Mouse (Mus musculus) MN1 (cell line): ENCODE measurements around the gene Polr1e.
"Not testable (repeated sequence)": the region's sequence is repeated elsewhere in the genome, so short reads cannot be mapped to it uniquely, and the experiment has no call there.

ENCODE experiments used
- DNase-seq: peaks from one replicate; pipeline ENCODE4 v3.0.0-alpha.2; 2016; ENCODE audit warnings: low spot score

Gene Polr1e

DNA sequence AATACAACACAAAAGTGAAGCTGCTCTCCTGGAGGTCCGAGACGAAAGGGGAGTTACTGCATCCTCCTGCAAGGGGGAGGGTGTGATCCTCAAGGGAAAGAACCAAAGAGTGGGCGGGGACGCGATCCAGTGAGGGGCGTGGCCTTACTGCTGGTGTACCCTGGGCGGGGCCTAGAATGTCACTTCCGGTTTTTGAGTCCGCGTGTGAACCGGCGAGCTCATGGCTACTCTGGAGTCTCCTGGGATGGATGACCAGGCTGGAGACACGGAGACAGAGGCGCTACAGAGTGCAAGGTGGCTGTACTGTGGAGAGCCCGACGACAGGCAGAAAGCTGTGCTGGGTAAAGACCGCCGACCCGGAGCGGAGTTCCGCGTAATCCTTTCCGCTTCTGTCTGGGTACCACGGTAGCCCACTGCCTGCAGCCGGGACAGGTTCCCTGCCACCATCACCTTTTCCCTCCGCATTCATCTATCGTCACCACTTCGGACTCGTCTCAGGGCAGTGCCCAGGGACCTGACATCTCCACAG, at the start of gene Polr1e:
Polr1e (plus strand) TSS at position 132 of the 529 bp plus-strand sequence.
- peak; percentile 95 for DNase-seq

DNA sequence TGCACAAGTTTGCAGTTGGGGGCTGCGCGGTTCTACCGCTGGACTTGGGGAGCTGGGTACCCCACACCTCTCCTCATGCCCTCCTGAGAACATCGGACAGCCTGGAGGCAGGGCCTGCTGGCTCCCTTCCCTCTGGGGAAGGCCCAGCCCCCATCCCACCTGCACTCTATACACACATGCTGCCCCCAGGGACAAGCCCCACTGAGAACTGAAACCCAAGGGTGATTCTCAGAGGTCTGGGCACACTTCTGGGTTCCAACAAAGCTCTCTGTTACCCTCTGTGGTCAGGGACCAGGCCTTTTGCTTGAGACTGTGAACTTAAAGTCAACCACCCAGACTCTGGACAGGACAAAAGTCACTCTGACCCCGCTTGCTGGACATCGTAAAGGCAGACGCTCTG, 48.3 kb upstream of the Polr1e start:
- no peak for DNase-seq

DNA sequence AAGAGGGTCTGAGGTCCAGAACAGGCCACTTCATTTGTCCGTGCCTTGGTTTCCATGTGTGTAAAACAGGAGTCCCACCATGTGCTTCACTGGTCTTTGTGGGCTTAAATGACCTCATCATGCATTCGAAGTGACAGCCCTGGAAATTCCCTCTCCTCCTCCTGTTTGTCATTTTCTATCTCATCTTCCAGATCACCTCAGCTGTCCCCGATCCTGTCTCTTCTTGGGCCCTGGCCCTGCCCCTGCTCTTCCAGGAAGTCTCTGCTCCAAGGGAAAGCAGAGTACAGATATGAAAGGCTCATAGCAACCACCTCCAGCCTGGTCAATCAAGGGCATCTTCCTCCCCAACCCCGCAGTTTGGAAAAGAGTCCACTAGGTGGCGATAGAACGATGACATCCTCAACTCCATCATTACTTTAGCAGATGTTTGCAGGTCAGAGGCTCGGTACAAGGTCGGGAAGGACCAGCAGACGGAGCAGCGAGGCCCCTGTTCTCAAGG, 47.7 kb upstream of the Polr1e start:
- peak; percentile 72 for DNase-seq

DNA sequence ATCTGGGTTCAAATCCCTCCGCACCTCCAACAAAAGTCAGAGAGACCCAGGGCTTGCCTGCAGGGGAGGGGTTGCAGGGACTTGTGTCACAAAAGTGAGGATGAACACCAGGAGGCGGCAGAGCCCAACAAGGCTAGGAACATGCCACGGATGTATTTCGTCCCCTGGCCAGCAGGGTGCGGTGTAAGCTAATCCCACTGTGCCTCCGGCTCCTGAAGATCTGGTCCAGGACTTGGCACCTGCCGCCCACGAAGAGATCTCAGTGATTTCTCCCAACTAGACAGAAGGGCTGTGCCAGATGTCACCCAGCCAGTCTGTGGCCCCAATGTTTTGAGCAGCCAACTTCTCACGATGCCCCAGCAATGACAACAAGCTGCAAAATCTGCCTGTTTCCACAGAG, 44.9 kb upstream of the Polr1e start:
- peak; percentile 93 for DNase-seq

DNA sequence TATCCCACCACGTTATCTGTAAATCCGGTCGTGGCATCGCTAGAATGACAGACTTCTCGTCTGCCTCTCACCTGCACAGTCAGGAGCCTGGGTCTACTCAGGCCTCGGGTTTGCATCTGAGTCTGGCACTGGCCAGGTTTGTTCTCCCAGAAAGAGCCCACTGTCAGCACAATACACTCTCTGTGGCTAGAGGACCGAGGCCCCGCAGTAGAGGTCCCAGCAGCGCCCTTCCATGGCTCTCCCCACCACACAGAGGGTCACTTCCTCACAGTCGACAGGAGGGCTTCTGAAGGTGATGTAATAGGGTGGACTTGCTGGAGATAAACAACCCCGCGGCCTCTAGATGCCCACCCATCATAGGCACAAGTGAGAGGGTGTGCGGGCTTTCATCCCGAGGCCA, 44.5 kb upstream of the Polr1e start:
- DNase-seq, result peak; percentile 9

DNA sequence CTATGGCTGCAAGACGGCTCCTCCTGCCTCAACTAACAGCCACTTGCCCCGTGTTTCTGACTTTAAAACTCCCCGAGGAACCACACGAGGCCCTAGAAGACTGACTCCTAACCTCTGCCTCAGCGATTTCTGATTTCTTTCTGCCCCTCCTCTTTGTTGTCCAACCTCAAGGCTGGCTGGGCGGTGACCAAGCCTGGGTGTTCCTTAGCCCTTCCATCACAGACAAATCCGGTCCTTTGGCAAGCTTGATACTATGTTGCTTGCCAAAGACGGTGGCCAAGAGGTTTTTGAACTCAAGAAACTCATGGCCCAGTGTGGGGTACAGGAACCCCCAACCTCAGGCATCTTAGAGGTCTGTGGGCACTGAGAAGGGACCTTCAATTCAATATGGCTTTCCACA, 44.1 kb upstream of the Polr1e start:
- DNase-seq, result peak; percentile 34

DNA sequence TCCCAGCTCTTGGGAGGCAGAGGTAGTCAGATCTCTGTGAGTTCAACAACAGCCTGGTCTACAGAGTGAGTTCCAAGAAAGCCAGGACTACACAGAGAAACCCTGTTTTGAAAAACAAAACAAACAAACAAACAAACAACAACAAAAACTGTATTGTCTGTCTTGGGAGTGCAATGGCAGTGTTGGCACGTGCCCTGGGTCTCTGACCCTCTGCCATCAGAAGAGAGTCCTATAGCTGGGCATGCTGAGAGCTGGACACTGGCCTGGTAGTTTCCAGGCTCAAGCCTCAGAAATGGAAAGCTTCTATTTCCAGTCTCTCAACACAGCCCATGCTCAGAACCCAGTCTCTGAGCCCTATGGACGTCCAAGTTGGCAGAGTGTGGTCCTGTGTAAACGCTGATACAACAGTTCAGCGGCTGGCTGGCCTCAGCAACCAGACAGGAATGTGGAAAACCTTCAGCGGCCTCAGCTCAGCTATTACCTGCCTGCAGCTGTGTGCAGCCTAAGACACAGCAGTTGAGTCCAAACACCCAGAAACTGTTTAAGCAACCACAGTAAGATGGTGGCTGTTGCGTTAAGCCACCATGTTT, 42.3 kb upstream of the Polr1e start:
- DNase-seq, result no peak

DNA sequence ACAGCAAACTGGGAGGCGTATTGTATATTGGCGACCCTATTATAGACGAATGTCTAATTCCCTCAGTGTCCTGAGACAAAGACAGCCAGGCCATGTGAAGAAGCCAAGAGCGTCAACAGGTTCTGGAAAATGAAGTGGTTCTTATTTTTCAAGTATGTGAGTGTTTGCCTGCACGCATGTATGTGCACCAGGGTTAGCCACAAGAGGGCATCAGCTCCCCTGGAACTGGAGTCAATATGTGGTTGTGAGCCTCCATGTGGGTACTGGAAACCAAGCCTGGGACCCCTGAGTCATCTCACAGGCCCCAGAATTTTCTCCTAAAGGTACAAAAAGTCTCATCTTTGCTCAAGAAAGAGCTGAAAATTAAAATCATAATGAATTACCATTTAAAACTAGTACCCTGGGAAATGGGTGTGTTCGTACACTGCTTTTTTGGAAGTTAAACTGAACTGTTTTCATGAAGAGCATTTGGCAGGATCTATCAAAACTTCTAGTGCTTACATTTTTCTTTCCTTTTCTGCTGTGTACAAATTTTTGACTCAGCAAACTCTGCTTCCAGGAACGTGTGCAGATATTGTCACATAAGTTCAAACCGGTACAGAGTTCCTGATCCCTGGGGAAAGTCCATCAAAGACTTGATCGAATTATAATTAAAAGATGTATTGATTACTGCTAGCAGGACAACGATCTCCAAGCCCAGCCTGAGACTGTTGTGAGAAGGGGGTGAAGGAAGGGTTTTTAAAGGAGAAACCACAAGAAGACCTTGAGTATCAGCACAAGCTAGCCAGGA, 41.3 kb upstream of the Polr1e start:
- no peak for DNase-seq

DNA sequence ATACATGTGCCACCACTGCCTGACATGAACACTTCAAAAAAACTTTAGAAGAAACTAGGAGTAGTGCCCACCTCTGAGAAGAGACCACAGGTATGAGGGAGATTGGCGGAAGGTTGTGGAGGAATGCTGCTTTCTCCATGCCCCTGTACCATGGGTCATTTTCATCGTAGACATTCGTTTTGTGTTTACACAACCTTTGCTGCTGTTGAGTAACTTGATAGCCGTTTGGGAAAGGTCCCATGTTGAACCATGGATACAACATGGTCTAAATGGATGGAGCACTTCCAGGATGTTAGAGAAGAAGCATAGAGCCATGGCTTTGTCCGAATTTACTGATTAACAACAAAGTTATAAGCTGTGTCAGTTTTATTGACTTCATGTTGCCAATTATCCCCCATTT, 40.2 kb upstream of the Polr1e start:
- no peak for DNase-seq

DNA sequence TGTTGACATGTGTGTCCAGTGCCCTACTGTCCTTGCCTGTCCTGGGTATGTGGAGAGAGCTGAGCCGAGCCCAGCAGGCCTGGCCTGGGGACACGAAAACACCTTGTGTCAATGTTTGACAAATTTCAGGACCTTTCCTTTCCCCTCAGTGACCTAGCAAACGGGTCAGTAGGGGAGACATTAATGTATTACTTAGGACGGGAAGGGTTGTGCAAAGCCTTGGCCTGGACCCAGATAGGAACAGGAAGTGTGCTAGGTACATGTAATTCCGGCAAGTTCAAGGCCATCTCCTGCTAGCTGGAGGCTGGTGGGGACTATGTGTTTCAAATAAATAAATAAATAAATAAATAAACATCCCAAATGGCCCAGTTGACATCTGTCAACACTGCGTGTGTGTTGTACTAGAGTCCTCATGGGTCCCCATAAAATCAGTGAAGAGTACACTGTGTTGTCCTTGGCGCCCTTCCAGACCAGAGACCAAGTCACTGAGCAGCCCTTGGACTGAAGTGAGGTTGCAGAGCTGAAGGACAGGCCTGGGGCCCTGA, 38.5 kb upstream of the Polr1e start:
- DNase-seq, result peak; percentile 38

DNA sequence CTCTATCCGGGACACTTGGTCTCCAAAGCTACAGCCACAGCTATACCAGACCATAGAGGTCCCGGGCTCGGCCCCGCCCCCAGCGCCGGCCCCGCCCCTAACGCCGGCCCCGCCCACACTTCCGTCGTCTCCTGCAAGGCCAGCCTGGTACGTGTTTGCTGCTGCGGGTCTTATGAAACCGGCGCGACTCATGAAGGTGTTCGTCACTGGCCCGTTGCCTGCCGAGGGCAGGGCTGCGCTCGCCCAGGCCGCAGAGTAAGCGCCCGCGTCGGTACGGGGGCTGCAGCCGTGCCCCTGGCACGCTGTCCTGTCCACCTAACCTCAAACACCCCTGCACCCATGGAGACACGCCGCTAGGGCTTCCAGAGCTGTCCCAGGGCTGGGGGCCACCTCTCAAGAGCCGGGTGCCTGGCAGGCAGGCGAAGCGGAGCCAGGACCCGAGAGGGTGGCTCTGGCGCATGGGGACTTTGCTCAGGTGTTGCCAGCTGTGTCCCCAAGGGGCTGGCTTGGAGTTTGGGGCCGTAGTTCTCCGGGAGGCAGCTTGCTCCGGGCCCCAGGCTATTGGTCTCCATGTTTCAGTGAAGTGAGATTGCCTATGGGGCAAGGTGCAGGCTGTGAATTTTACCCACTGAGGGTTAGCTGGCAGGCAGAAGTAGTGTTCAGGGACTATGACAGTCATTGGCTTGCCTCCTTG, 37.0 kb upstream of the Polr1e start, which contains the start of gene Grhpr:
Grhpr (plus strand) TSS at position 116 of the 694 bp plus-strand sequence.
- DNase-seq, result peak; percentile 85

DNA sequence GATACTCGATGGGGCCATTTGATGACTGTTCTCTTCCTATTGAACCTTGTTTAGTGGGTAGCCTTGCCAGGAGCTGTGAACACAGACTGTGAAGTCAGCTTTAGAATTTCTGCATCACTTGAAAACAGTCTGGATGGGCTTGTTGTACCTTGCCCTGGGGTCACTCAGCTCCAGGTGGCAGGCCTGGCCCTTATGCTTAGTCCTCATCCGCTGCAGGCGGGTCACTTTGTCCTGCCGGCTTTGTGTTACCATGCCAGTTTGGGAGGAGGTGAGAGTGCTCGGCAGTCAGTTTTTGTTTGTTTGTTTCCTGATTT, 36.5 kb upstream of the Polr1e start:
- no peak for DNase-seq

DNA sequence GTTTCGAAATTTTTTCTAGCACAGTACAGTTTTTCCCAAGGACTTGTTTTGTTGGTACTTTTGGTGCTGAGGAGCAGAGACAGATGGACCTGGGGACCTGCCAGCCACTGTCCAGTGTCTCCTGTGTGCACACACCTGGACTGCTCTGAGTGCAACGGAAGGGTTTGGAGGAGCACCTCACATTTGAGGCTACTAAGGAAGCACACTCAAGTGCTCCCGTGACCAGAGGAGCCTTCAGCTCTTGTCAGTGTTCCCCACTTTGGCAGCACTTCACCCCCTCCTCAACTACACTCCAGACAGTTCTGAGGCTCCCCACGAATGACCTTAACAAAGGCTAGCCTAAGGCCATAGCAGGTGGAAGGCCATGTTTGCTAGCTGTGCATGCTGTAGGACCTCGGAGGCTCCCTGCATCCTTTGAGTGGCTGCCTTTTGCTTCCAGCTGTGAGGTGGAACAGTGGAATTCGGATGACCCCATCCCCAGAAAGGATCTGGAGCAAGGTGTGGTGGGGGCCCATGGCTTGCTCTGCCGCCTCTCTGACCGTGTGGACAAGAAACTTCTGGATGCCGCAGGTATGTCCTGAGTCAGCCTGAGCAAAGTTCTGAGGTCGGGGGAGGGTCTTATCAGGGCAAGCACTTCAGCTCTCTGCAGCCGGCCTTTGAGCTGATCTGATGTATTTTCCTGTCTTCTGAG, 35.8 kb upstream of the Polr1e start:
- no peak for DNase-seq

DNA sequence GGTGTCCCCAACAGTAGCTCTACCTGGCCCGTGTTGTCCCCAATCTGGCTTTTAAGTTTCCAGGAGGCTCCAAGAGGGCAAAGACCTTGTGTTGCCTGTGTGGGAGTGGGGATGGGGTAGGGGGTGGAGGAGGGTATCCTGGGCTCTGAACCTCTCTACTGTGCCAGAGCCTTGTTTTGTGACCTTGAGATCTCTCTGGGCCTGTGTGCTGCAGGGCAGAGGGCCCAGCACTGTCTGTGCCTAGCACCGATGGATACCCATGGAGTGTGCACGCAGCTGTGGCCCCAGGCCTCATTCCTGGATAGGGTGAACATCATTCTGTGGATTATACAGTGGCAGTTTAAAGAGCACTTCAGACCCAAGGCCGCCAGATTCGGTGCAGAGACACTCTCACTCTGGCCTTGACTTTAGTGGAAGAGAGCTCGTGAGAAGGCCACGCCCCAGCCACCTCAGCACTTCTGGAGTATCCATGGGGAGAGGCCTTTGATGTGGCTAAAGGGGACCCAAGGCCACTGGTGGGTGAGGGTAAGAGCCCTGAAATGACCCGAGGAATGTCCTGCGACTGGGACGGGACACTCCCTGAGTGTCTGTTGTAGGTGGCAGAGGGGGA, 35.1 kb upstream of the Polr1e start:
- DNase-seq, result no peak

DNA sequence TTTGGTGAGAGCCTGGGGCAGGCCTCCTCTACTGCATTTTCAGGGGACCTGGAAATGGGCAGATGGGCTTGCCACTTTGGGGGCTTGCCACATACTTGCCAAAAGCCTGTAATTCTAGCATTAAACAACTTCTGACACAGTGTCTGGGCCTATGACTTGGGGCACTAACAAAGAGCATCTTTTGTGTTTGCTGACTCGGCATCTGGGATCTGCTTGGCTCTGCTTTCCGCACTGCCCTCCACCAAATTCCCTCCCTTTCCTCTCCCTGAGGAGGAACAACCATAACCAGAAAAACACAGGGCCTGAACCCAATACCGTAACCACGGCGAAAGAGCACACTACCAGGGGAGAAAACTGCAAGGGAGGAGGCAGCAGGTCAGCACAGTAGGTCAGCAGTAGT, 27.8 kb upstream of the Polr1e start:
- no peak for DNase-seq

DNA sequence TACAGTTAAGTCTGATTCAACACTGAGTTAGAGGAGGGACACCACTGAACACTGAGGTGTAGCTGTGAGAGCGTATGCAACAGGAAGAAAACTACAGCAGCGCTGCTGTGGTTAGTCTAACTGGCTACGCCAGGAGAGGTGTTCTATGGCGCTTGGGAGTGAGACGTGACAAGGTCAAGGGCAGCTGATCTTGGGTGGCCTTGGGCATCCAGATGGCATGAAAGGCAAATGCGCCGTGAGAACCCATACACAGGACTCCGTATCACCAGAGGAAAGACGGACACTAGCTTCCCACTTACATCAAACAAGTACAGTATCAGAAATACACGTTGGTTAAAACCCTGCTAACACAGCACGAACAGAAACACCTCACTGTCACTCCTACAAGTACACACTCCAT, 26.1 kb upstream of the Polr1e start:
- not testable (repeated sequence) for DNase-seq

DNA sequence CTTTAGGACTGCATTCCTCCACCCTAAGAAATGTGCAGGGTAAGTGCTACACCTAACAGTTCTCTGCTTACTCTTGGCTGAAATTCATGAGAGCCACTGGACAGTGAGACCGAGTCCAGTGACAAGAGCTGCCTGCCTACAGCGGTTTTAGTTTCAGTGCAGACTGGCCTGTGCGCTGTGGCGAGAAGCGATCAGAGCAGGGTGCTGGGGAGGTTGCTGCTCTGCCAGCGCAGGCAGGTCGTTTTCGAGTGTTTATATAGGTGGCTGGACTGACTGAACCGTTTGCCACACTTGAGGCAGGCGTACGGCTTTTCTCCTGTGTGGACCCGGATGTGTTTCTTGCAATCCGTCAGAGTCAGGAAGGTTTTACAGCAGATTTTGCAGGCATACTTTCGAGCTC, 25.2 kb upstream of the Polr1e start:
- DNase-seq, result not testable (repeated sequence)

DNA sequence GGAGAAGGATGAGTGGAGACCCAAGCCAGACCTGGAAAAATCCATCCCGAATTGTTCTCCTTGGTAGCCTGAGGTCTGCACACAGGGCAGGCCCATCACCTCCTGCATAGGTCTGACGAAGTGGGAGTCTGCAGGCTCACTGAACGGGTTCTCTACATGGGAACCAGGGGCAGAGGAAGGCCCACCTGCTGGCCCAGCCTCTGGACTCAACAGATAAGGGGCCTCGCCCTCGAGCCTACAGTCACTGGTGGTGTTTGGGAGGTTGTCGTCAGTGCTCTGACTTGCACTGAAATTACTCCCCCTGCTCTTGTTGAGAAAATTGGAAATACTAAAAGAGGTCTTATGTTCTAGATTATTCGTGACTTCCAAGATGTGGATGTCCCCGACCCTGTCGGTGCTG, 24.5 kb upstream of the Polr1e start:
- no peak for DNase-seq

DNA sequence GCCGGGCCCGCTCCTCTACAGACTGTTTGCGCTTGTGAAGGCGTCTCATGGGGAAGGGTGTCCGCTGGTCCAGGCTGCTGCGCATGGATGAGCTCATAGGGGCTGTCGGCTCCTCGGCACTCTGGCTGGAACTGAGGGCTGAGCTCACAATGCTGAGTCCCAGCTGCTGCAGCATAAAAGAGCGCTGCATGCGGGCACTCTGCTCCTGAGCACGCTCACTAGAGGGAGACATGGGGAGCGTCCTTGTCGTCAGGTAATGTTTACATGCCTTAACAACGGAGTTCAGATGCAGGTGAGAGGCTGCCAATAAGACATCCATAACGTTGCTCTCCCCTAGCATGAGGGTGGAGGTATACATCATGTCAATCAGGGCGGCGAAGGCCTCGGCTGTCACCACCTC, 23.6 kb upstream of the Polr1e start:
- no peak for DNase-seq

DNA sequence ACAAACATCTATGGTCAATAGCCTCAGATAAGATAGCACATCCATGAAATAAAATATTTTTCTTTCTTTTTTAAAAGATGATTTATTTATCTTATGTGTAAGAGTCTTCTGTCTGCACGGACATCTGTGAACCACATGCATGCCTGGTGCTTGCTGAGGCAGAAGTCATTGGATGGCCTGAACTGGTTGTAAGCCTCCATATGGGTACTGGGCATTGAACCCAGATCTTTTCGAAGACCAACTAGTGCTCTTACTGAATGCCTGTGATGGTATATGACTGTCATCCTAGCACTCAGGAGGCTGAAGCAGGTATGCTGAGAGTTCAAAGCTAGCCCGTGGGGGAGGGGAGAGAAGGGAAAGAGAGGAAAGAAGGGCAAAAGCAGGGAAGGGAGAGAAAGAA, 20.3 kb upstream of the Polr1e start:
- DNase-seq, result no peak

DNA sequence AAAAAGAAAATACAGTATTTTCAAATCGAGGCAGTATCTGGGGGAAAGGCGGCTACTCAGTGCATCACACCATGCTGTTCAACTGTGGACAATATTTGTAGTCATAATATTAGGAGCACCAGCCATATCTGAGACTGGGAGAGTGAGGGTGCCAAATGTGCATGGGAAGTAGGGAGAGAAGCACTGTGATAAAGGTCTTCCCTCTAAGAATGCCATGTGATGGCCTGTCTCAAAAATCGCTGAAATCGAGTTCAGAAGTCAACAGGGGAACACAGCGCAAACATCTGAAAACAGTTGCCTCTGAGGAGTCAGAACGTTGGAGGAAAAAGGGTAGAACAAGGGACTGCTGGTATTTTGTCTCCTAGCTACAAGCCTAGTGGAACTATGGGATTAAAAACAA, 18.4 kb upstream of the Polr1e start:
- no peak for DNase-seq

DNA sequence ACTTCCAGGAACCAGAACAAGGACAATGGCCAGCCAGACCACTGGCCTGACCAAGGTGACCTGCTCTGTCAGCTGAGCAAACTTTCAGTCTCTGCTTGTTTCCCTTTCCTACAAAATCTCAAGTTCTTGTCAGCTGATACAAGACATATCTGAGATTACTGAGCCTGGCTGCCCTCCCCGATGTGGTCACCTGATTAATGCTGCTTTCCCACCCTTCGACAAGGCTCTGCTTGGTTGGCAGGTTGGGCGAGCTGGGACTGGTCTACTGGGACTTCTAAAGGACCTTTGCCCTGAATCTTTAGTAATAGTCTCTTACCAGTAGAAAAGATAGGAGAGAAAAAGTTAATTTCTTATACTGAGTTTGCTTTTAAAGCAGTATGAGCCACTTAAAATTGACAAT, 12.9 kb upstream of the Polr1e start:
- no peak for DNase-seq
